Mouse (Mus musculus) embryonic facial prominence, embryonic 14.5 days (tissue): Measurements from ENCODE around the gene Wdr77. TPM values are rescaled to one million over a fixed set of nuclear protein-coding genes. Genes with fewer than 3 reads are reported as not detected.
A peak's percentile ranks its signal among the peaks of the same experiment; 100 is the strongest.
"Not testable (repeated sequence)": the region's sequence is repeated elsewhere in the genome, so short reads cannot be mapped to it uniquely, and the experiment has no call there.

Source experiments
- ATAC-seq: fragments of 200-750 bp; cut with Nextera tagmentation; 2 replicates; pipeline ENCODE4 v1.8.0; 2017; ENCODE audit warnings: low read depth, moderate number of reproducible peaks, moderate TSS enrichment
- DNase-seq: peaks from one replicate; pipeline ENCODE4 v3.0.0-alpha.2; 2015; ENCODE audit warnings: low spot score
- H3K27ac ChIP-seq: fragments of 300-500 bp; sonication (generic); replicated peaks from 2 replicates; pipeline ENCODE4 v1.5.1; 2014; ENCODE audit warnings: low read depth, mild to moderate bottlenecking, low read length, moderate library complexity
- H3K27me3 ChIP-seq: fragments of 300-500 bp; sonication (generic); replicated peaks from 2 replicates; pipeline ENCODE4 v1.6.1; 2014; ENCODE audit warnings: low read length; ENCODE audit not compliant: control insufficient read depth, insufficient read depth
- H3K36me3 ChIP-seq: fragments of 300-500 bp; sonication (generic); 2 replicates; pipeline ENCODE4 v1.6.1; 2014; ENCODE audit warnings: low read length, mixed read lengths; ENCODE audit not compliant: control insufficient read depth, insufficient read depth
- H3K4me1 ChIP-seq: fragments of 300-500 bp; sonication (generic); 2 replicates; pipeline ENCODE4 v1.6.1; 2014; ENCODE audit warnings: antibody characterized with exemption, low read length; ENCODE audit not compliant: control insufficient read depth, insufficient read depth
- H3K4me2 ChIP-seq: fragments of 300-500 bp; sonication (generic); 2 replicates; pipeline ENCODE4 v1.6.1; 2014; ENCODE audit warnings: low read depth, mild to moderate bottlenecking, low read length, moderate library complexity, mixed read lengths
- H3K4me3 ChIP-seq: fragments of 300-500 bp; sonication (generic); 2 replicates; pipeline ENCODE4 v1.5.1; 2014; ENCODE audit warnings: low read depth, mild to moderate bottlenecking, low read length
- H3K9ac ChIP-seq: fragments of 300-500 bp; sonication (generic); 2 replicates; pipeline ENCODE4 v1.6.1; 2014; ENCODE audit warnings: low read depth, mild to moderate bottlenecking, low read length, moderate library complexity, mixed read lengths
- H3K9me3 ChIP-seq: fragments of 300-500 bp; sonication (generic); 2 replicates; pipeline ENCODE4 v1.6.1; 2016; ENCODE audit warnings: low read length; ENCODE audit not compliant: control insufficient read depth
- WGBS: fragments of 180-500 bp; shearing (Covaris S2); extraction: QIAGEN DNeasy Blood & Tissue Kit; methylation state at CpG from one replicate; pipeline ENCODE4 v1.1.7; 2014; 5-methylcytosine and 5-hydroxymethylcytosine counted together
- polyA plus RNA-seq: library from polyadenylated mRNA; unstranded; fragments of >200 nt; fragmentation: Nextera tagmentation; extraction: Ambion mirVana; gene quantifications from 2 replicates; pipeline ENCODE4 v1.2.1, GENCODE M21; 2014

Gene Wdr77
- polyA plus RNA-seq, 1 experiment from 2014 or later: 100 TPM

- DNase-seq (no peak), ATAC-seq (0 out of 2 replicates have a peak, but pooled peaks have one; percentile 26)
- H3K4me2 ChIP-seq: no peak overlapping the region
- H3K27me3 ChIP-seq: no peaks in the 10 kb centered on the region
- WGBS: 79% methylated on average over 5 of the region's 5 CpGs
- H3K4me3 ChIP-seq: no peak overlapping the region
- H3K4me1 ChIP-seq: no peaks in the 10 kb centered on the region
- no peak overlapping the region for H3K27ac ChIP-seq
- H3K36me3 ChIP-seq: peaks cover 41% of the 10 kb centered on the region
- H3K9ac ChIP-seq: no peak overlapping the region
- H3K9me3 ChIP-seq: no peaks in the 10 kb centered on the region
These were observed 12.8 kb downstream of the Wdr77 start for GRCm38 (mm10) chr3:105971831-105972446.

GRCm38 (mm10) chr3:105973411-105973810 is 14.2 kb downstream of the Wdr77 start, which contains the start of gene Ovgp1:
TSS of gene Ovgp1 (plus strand) at chr3:105973711.
- Histone ChIP-seq H3K27ac (no peak within 1 kb of the TSS), H3K4me3 (no peak within 1 kb of the TSS), H3K4me1 (no peaks in the 10 kb centered on the region), H3K36me3 (peaks cover 26% of the 10 kb centered on the region), H3K4me2 (no peak within 1 kb of the TSS), H3K9ac (no peak within 1 kb of the TSS), H3K9me3 (no peaks in the 10 kb centered on the region), H3K27me3 (no peaks in the 10 kb centered on the region)
- 72% methylated on average over 3 of the region's 3 CpGs for WGBS
- DNase-seq (no peak), ATAC-seq (no peak)

GRCm38 (mm10) chr3:105974174-105974573 is 15.0 kb downstream of the Wdr77 start:
- Histone ChIP-seq H3K27me3 (no peaks in the 10 kb centered on the region), H3K9me3 (no peaks in the 10 kb centered on the region), H3K36me3 (peaks cover 18% of the 10 kb centered on the region), H3K9ac (no peak overlapping the region), H3K27ac (no peak overlapping the region), H3K4me3 (no peak overlapping the region), H3K4me2 (no peak overlapping the region), H3K4me1 (no peaks in the 10 kb centered on the region)
- WGBS: 80% methylated on average over 2 of the region's 2 CpGs
- DNase-seq (no peak), ATAC-seq (no peak)

GRCm38 (mm10) chr3:105989611-105990010 is 30.4 kb downstream of the Wdr77 start:
- not testable (repeated sequence) for ATAC-seq, H3K4me3 ChIP-seq, H3K27me3 ChIP-seq, H3K9me3 ChIP-seq, H3K27ac ChIP-seq, H3K4me1 ChIP-seq, DNase-seq, H3K36me3 ChIP-seq, H3K9ac ChIP-seq, H3K4me2 ChIP-seq
- 53% methylated on average over 5 of the region's 5 CpGs for WGBS

- no peak overlapping the region for H3K27ac ChIP-seq
- no peaks in the 10 kb centered on the region for H3K4me1 ChIP-seq
- 25% methylated on average over 4 of the region's 4 CpGs for WGBS
- no peaks in the 10 kb centered on the region for H3K9me3 ChIP-seq
- no peaks in the 10 kb centered on the region for H3K36me3 ChIP-seq
- H3K9ac ChIP-seq: no peak overlapping the region; the same call in 1 of the 2 replicates
- no peak overlapping the region for H3K4me2 ChIP-seq
- DNase-seq (peak; percentile 62), ATAC-seq (no peak)
- no peak overlapping the region for H3K4me3 ChIP-seq
- no peaks in the 10 kb centered on the region for H3K27me3 ChIP-seq
These were observed 32.6 kb downstream of the Wdr77 start for GRCm38 (mm10) chr3:105991653-105992283.

GRCm38 (mm10) chr3:105994730-105995129 is 35.6 kb downstream of the Wdr77 start:
- no peaks in the 10 kb centered on the region for H3K9me3 ChIP-seq
- 20% methylated on average over 2 of the region's 2 CpGs for WGBS
- H3K27ac ChIP-seq: no peak overlapping the region
- H3K36me3 ChIP-seq: no peaks in the 10 kb centered on the region
- H3K4me2 ChIP-seq: no peak overlapping the region
- no peak overlapping the region for H3K9ac ChIP-seq
- no peak for DNase-seq
- H3K27me3 ChIP-seq: no peaks in the 10 kb centered on the region
- no peak for ATAC-seq
- no peak overlapping the region for H3K4me3 ChIP-seq
- no peaks in the 10 kb centered on the region for H3K4me1 ChIP-seq

- Histone ChIP-seq H3K4me2 (peak overlapping the region; percentile 40), H3K4me1 (peaks cover 7% of the 10 kb centered on the region; the same call in 1 of the 2 replicates), H3K36me3 (no peaks in the 10 kb centered on the region), H3K9ac (no peak overlapping the region), H3K27me3 (no peaks in the 10 kb centered on the region), H3K4me3 (no peak overlapping the region; the same call in 1 of the 2 replicates), H3K9me3 (no peaks in the 10 kb centered on the region), H3K27ac (no peak overlapping the region)
- ATAC-seq (peak; percentile 44; the same call in 1 of the 2 replicates), DNase-seq (no peak)
- WGBS: 16% methylated on average over 11 of the region's 11 CpGs
These were observed 41.7 kb downstream of the Wdr77 start for GRCm38 (mm10) chr3:106000707-106001375.

- Histone ChIP-seq H3K9ac (no peak overlapping the region), H3K4me1 (peaks cover 7% of the 10 kb centered on the region; the same call in 1 of the 2 replicates), H3K36me3 (no peaks in the 10 kb centered on the region), H3K9me3 (no peaks in the 10 kb centered on the region), H3K4me3 (no peak overlapping the region; the same call in 1 of the 2 replicates), H3K4me2 (peak overlapping the region; percentile 40), H3K27ac (no peak overlapping the region), H3K27me3 (no peaks in the 10 kb centered on the region)
- DNase-seq (peak; percentile 86), ATAC-seq (peak; percentile 97)
- WGBS: 18% methylated on average over 16 of the region's 17 CpGs
These were observed 42.5 kb downstream of the Wdr77 start for GRCm38 (mm10) chr3:106001416-106002370.
